In genomic region chr19:53529705-53530562, GRCm38 (mm10) we compare ENCODE assay signal across 8 mouse cellular contexts. TPM values are rescaled to one million over a fixed set of nuclear protein-coding genes. Genes with fewer than 3 reads are reported as not detected.
DNase-seq lines count a peak whose midpoint lies in the region; ATAC-seq and TF ChIP-seq lines count a peak whose summit lies in the region.

No protein-coding gene starts in this region.

- no peak overlapping the region for H3K27ac ChIP-seq in bone marrow macrophage, adult 2 months (ENCODE audit: insufficient read depth, low read depth, low read length)
- H3K27ac ChIP-seq in kidney, embryonic 14.5 days (ENCODE audit: low read depth, low read length), result peak overlapping the region; percentile 67

- peak overlapping the region; percentile 75 for H3K9ac ChIP-seq in kidney, embryonic 14.5 days (ENCODE audit: low read depth, low read length)

- ATAC-seq in erythroblast, adult 5-6 weeks (replicated peaks; ENCODE audit: low FRiP score, poor library complexity, severe bottlenecking), result no peak
- ATAC-seq in granulocyte monocyte progenitor cell, adult 5-6 weeks (replicated peaks; ENCODE audit: poor library complexity, severe bottlenecking), result peak; percentile 17
- ATAC-seq in kidney, embryonic 14.5 days (ENCODE audit: low FRiP score, low TSS enrichment), result peak; percentile 24; the same call in 1 of the 2 replicates

- peak overlapping the region; percentile 96 for H3K4me2 ChIP-seq in kidney, embryonic 14.5 days (replicated peaks; ENCODE audit: low read depth, low read length)

- no peak for TF ChIP-seq CTCF in bone marrow macrophage, adult 2 months (IDR thresholded peaks at IDR 0.05; ENCODE audit: low read depth, low read length)

- H3K36me3 ChIP-seq in erythroblast, embryonic 14.5 days (ENCODE audit: control insufficient read depth), result no peaks in the 10 kb centered on the region
- no peaks in the 10 kb centered on the region; the same call in 1 of the 2 replicates for H3K36me3 ChIP-seq in kidney, embryonic 14.5 days (ENCODE audit: control insufficient read depth, insufficient read depth, low read length)

- peak overlapping the region; percentile 62 for H3K4me3 ChIP-seq in erythroblast, embryonic 14.5 days (replicated peaks)
- H3K4me3 ChIP-seq in bone marrow macrophage, adult 2 months (ENCODE audit: insufficient read depth, low read length), result peak overlapping the region; percentile 77
- H3K4me3 ChIP-seq in kidney, embryonic 14.5 days (ENCODE audit: low read length), result peak overlapping the region; percentile 57

- H3K27me3 ChIP-seq in erythroblast, embryonic 14.5 days (ENCODE audit: control insufficient read depth), result peaks cover 56% of the 10 kb centered on the region
- no peaks in the 10 kb centered on the region for H3K27me3 ChIP-seq in kidney, embryonic 14.5 days (ENCODE audit: control insufficient read depth, insufficient read depth, low read length)

- 1% methylated on average over 31 of the region's 31 CpGs for WGBS in kidney, embryonic 14.5 days

- TF ChIP-seq POLR2A in bone marrow macrophage, adult 2 months (IDR thresholded peaks at IDR 0.05; ENCODE audit: borderline replicate concordance, low read depth, low read length), result no peak

- peak; percentile 59 for DNase-seq in lung, postnatal 36 days
- DNase-seq in spleen, postnatal 10 days (ENCODE audit: low spot score in 2 of 2), result peak; percentile 22 to 50
- no peak for DNase-seq in frontal cortex, adult 2 months (ENCODE audit: extremely low spot score in 1 of 2, low spot score in 1 of 2)

- peaks cover 29% of the 10 kb centered on the region for H3K9me3 ChIP-seq in erythroblast, embryonic 14.5 days (ENCODE audit: control insufficient read depth, low read length)
- no peaks in the 10 kb centered on the region for H3K9me3 ChIP-seq in kidney, embryonic 14.5 days (ENCODE audit: control insufficient read depth, low read length)

- peaks cover 13% of the 10 kb centered on the region for H3K4me1 ChIP-seq in erythroblast, embryonic 14.5 days (ENCODE audit: control insufficient read depth)
- H3K4me1 ChIP-seq in bone marrow macrophage, adult 2 months (ENCODE audit: control insufficient read depth, insufficient read depth, low read length), result peaks cover 12% of the 10 kb centered on the region
- peaks cover 24% of the 10 kb centered on the region for H3K4me1 ChIP-seq in kidney, embryonic 14.5 days (ENCODE audit: control insufficient read depth, insufficient read depth, low read length)

RNA-seq across cellular contexts. Expression of gene Dusp5, which starts 1.0 kb away (rescaled TPM):
- polyA plus RNA-seq in erythroblast, embryonic 14.5 days (2012), result 0.10 and 0.18 TPM in 2 replicates
- 1.9 and 2.9 TPM in 2 replicates for total RNA-seq in erythroblast, adult 5-6 weeks (2015; ENCODE audit: low replicate concordance)
- 0.42 and 1.8 TPM in 2 replicates for total RNA-seq in erythroblast, adult 5-6 weeks (2017; ENCODE audit: low replicate concordance)
- polyA plus RNA-seq in bone marrow macrophage, adult 2 months (2012; ENCODE audit: insufficient read depth, insufficient read length, missing spikeins), result 0.97 and 1.8 TPM in 2 replicates
- total RNA-seq in granulocyte monocyte progenitor cell, adult 5-6 weeks (2014; fragmentation: Nextera tagmentation), result 1.5 and 4.0 TPM in 2 replicates
- 4.2 TPM in 2 replicates for total RNA-seq in granulocyte monocyte progenitor cell, adult 5-6 weeks (2017)
- 11.3 and 15.6 TPM in 2 replicates for polyA plus RNA-seq in kidney, embryonic 14.5 days (2014; fragmentation: Nextera tagmentation; extraction: Ambion mirVana)
- 20.1 and 31.8 TPM in 2 replicates for polyA plus RNA-seq in frontal cortex, adult 2 months (2012; rRNA removed)

RNA-seq across cellular contexts. Expression of gene Nutf2-ps1, which starts 58.9 kb away (rescaled TPM):
- polyA plus RNA-seq in erythroblast, embryonic 14.5 days (2012), result 9.7 and 12.5 TPM in 2 replicates
- 4.0 and 22.2 TPM in 2 replicates for total RNA-seq in erythroblast, adult 5-6 weeks (2015; ENCODE audit: low replicate concordance)
- total RNA-seq in erythroblast, adult 5-6 weeks (2017; ENCODE audit: low replicate concordance), result 21.7 and 52.3 TPM in 2 replicates
- polyA plus RNA-seq in bone marrow macrophage, adult 2 months (2012; ENCODE audit: insufficient read depth, insufficient read length, missing spikeins), result 62.6 and 67.3 TPM in 2 replicates
- total RNA-seq in granulocyte monocyte progenitor cell, adult 5-6 weeks (2014; fragmentation: Nextera tagmentation), result 56.0 and 61.3 TPM in 2 replicates
- 142 and 145 TPM in 2 replicates for total RNA-seq in granulocyte monocyte progenitor cell, adult 5-6 weeks (2017)
- polyA plus RNA-seq in kidney, embryonic 14.5 days (2014; fragmentation: Nextera tagmentation; extraction: Ambion mirVana), result 431 and 486 TPM in 2 replicates
- 25.4 and 28.4 TPM in 2 replicates for polyA plus RNA-seq in frontal cortex, adult 2 months (2012; rRNA removed)

Comparison
In these comparisons a context has a peak if more than half of its experiments do, and no peak if none do; other contexts are left out.
1. DNase-seq: peak in lung, postnatal 36 days (single experiment) and spleen, postnatal 10 days (2 of 2); none in frontal cortex, adult 2 months (0 of 2).
2. Peak in every context shown above with its lines, with median percentiles within 50 percentile points of each other: H3K4me3 ChIP-seq.